Mouse (Mus musculus) lung, embryonic 16.5 days (tissue): ENCODE results near the gene Tcf12. TPM values are rescaled to one million over a fixed set of nuclear protein-coding genes. Genes with fewer than 3 reads are reported as not detected.

ENCODE experiments used
- ATAC-seq: fragments of 200-750 bp; cut with Nextera tagmentation; 2 replicates; pipeline ENCODE4 v1.8.0; 2017; ENCODE audit warnings: low read depth, mild to moderate bottlenecking, moderate library complexity
- H3K27ac ChIP-seq: fragments of 300-500 bp; sonication (generic); 2 replicates; pipeline ENCODE4 v1.5.1; 2014; ENCODE audit warnings: mild to moderate bottlenecking, control low read depth, low read length
- H3K27me3 ChIP-seq: fragments of 300-500 bp; sonication (generic); 2 replicates; pipeline ENCODE4 v1.6.1; 2014; ENCODE audit warnings: low read depth, low read length, mixed read lengths; ENCODE audit not compliant: control insufficient read depth, insufficient read depth
- H3K36me3 ChIP-seq: fragments of 300-500 bp; sonication (generic); 2 replicates; pipeline ENCODE4 v1.6.1; 2014; ENCODE audit warnings: low read length; ENCODE audit not compliant: control insufficient read depth, insufficient read depth
- H3K4me1 ChIP-seq: fragments of 300-500 bp; sonication (generic); replicated peaks from 2 replicates; pipeline ENCODE4 v1.6.1; 2014; ENCODE audit warnings: low read length, mixed read lengths; ENCODE audit not compliant: control insufficient read depth, insufficient read depth
- H3K4me2 ChIP-seq: fragments of 300-500 bp; sonication (generic); 2 replicates; pipeline ENCODE4 v1.6.1; 2014; ENCODE audit warnings: low read depth, low read length, control low read depth
- H3K4me3 ChIP-seq: fragments of 300-500 bp; sonication (generic); 2 replicates; pipeline ENCODE4 v1.5.1; 2014; ENCODE audit warnings: mild to moderate bottlenecking, low read length, control low read depth
- H3K9ac ChIP-seq: fragments of 300-500 bp; sonication (generic); 2 replicates; pipeline ENCODE4 v1.6.1; 2014; ENCODE audit warnings: low read length, control low read depth
- H3K9me3 ChIP-seq: fragments of 300-500 bp; sonication (generic); 2 replicates; pipeline ENCODE4 v1.6.1; 2016; ENCODE audit warnings: low read length; ENCODE audit not compliant: control insufficient read depth
- WGBS: fragments of 180-500 bp; shearing (Covaris S2); extraction: QIAGEN DNeasy Blood & Tissue Kit; methylation state at CpG from one replicate; pipeline ENCODE4 v1.1.7; 2014; 5-methylcytosine and 5-hydroxymethylcytosine counted together
- microRNA-seq: library from miRNA; unstranded; fragments of <30 nt; microRNA quantifications from one replicate; pipeline ENCODE4, GENCODE M21; 2016
- polyA plus RNA-seq: library from polyadenylated mRNA; unstranded; fragments of >200 nt; fragmentation: Nextera tagmentation; extraction: Ambion mirVana; gene quantifications from 2 replicates; pipeline ENCODE4 v1.2.1, GENCODE M21; 2015

Gene Tcf12
- polyA plus RNA-seq, 1 experiment from 2014 or later, result 60.4 TPM

GRCm38 (mm10) chr9:71807801-71808200 is 303.9 kb downstream of the Tcf12 start:
- Histone ChIP-seq H3K36me3 (no peaks in the 10 kb centered on the region), H3K27me3 (no peaks in the 10 kb centered on the region), H3K9ac (no peak overlapping the region), H3K4me3 (no peak overlapping the region), H3K27ac (no peak overlapping the region), H3K4me2 (no peak overlapping the region), H3K9me3 (no peaks in the 10 kb centered on the region), H3K4me1 (no peaks in the 10 kb centered on the region)
- ATAC-seq, result no peak
- 47% methylated on average over 4 of the region's 4 CpGs for WGBS

DNA sequence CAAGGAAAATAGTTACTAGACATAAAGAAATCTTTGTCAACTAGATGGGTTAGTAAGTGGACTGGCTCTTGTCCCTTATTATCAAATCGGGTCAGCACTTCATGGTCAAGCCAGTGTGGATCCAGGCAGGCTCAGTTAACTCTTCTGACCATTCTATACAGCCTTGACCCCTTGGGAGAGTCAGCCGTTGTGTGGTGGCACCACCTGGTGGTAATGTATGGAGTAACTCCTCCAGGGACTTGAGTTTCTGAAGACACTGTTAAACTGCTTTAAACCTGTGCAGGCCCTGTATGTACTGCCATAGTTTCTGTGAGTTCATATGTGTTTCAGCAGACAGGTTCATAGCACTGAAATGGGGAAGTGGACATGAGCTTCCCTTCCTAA is 305.3 kb downstream of the Tcf12 start:
- no peak overlapping the region for H3K4me3 ChIP-seq
- ATAC-seq, result peak; percentile 75
- no peak overlapping the region for H3K4me2 ChIP-seq
- 0% methylated on average over 2 of the region's 2 CpGs for WGBS
- no peaks in the 10 kb centered on the region for H3K4me1 ChIP-seq
- no peaks in the 10 kb centered on the region for H3K27me3 ChIP-seq
- no peak overlapping the region for H3K9ac ChIP-seq
- H3K36me3 ChIP-seq, result no peaks in the 10 kb centered on the region
- H3K9me3 ChIP-seq, result no peaks in the 10 kb centered on the region
- H3K27ac ChIP-seq, result no peak overlapping the region

GRCm38 (mm10) chr9:71805646-71806421 is 305.8 kb downstream of the Tcf12 start:
- Histone ChIP-seq H3K4me3 (no peak overlapping the region), H3K27me3 (no peaks in the 10 kb centered on the region), H3K36me3 (no peaks in the 10 kb centered on the region), H3K4me1 (no peaks in the 10 kb centered on the region), H3K9me3 (no peaks in the 10 kb centered on the region), H3K4me2 (no peak overlapping the region), H3K27ac (no peak overlapping the region), H3K9ac (no peak overlapping the region)
- 77% methylated on average over 6 of the region's 6 CpGs for WGBS
- ATAC-seq, result no peak

DNA sequence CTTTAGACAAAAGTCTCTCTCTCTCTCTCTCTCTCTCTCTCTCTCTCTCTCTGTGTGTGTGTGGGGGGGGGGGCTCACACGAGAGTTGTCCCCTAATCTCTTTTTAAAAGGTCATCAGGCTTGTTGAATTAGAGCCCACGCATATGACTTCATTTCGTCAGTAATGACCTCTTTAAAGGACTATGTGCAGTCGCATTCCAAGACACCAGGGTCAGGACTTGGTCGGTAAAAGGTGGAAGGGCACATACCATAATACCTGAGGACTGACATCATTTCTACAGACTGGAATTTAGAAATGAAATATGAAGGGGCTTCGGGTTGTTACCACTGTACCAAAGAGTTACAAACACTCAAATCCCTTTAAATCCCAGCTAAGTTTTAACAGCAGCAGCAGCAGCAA is 307.6 kb downstream of the Tcf12 start:
- no peak overlapping the region for H3K4me3 ChIP-seq
- no peak overlapping the region for H3K9ac ChIP-seq
- no peak overlapping the region for H3K4me2 ChIP-seq
- no peaks in the 10 kb centered on the region for H3K27me3 ChIP-seq
- no peaks in the 10 kb centered on the region for H3K36me3 ChIP-seq
- no peaks in the 10 kb centered on the region for H3K4me1 ChIP-seq
- H3K9me3 ChIP-seq, result no peaks in the 10 kb centered on the region
- no peak for ATAC-seq
- no peak overlapping the region for H3K27ac ChIP-seq
- 28% methylated on average over 6 of the region's 6 CpGs for WGBS

DNA sequence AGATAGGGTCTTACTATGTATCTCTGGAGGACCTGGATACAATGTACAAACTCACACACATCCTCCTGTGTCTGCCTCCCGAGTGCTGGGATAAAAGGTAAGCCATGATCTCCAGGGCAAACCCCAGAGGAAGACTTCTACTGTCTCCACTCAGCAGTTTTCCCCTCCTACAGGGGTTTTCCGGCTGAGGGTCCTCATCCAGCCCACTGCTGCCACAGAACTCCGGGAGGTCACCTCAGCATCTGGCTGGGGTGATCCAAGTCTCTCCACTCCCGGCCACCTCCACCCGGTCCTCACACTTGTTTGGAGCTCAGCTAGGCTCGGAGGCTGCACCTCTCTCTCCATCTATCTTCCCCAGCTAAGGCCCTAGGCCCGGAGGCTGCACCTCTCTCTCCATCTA is 308.4 kb downstream of the Tcf12 start:
- no peak overlapping the region for H3K4me3 ChIP-seq
- no peak overlapping the region for H3K4me2 ChIP-seq
- H3K27ac ChIP-seq, result no peak overlapping the region
- no peaks in the 10 kb centered on the region for H3K27me3 ChIP-seq
- no peaks in the 10 kb centered on the region for H3K36me3 ChIP-seq
- WGBS, result 38% methylated on average over 7 of the region's 7 CpGs
- no peak for ATAC-seq
- H3K9ac ChIP-seq, result no peak overlapping the region
- no peaks in the 10 kb centered on the region for H3K9me3 ChIP-seq
- H3K4me1 ChIP-seq, result no peaks in the 10 kb centered on the region

DNA sequence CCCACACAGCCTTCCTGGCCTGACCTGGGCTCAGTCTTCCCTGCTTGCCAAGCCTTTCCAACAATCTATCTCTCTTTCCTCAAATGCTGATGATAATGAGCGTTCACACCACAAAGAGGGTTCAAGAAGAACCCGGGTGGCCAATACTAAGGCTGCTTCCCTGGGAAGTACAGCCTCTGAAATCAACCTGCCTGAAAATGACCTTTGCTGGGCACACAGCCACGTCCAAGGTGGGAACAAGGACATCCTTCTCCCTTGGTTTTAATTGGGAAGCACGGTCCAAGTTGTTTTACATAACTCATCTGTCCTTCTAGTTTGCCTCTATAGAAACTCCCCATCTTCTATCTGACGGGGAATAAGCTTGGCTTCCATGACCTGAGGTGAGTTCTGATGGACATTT is 312.1 kb downstream of the Tcf12 start:
- Histone ChIP-seq H3K4me1 (no peaks in the 10 kb centered on the region), H3K4me3 (no peak overlapping the region), H3K9ac (no peak overlapping the region), H3K27ac (no peak overlapping the region), H3K4me2 (no peak overlapping the region), H3K36me3 (no peaks in the 10 kb centered on the region), H3K27me3 (no peaks in the 10 kb centered on the region), H3K9me3 (no peaks in the 10 kb centered on the region)
- 80% methylated on average over 5 of the region's 5 CpGs for WGBS
- no peak for ATAC-seq

DNA sequence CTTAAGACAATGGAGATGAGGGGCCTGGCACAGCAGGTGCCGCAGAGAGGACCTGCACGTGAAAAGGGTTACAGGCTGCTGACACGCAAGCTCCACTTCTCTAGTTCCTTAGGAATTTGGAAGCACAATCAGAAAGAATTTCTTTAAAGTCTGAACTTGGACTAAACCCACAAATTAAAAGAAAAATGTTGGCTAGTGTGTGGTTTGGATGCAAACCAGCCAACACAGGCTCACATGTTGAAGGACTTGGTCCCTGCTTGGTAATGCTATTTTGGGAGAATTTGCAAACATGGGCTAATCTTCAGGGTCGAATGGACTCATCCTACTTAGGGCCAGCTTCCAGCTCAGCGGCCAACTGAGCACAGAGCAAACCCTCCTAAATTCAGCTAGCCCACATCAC is 313.5 kb downstream of the Tcf12 start:
- Histone ChIP-seq H3K4me2 (no peak overlapping the region), H3K4me1 (no peaks in the 10 kb centered on the region), H3K27ac (no peak overlapping the region), H3K36me3 (no peaks in the 10 kb centered on the region), H3K9me3 (no peaks in the 10 kb centered on the region), H3K27me3 (no peaks in the 10 kb centered on the region), H3K9ac (no peak overlapping the region), H3K4me3 (no peak overlapping the region)
- WGBS, result 62% methylated on average over 5 of the region's 5 CpGs
- no peak for ATAC-seq

Small RNA genes within 50 kb of the gene (microRNA-seq; reads per million reads assigned to microRNA genes)
- not detected for gene Gm27450

Other genes with a start within 250 kb of the Tcf12 start
- 36.8 and 40.7 TPM in 2 replicates for gene Zfp280d, start 163.0 kb upstream of the Tcf12 start, polyA plus RNA-seq